Mouse (Mus musculus) C2C12 (cell line): ENCODE measurements around the gene Ttc8. TPM values are rescaled to one million over a fixed set of nuclear protein-coding genes. Genes with fewer than 3 reads are reported as not detected.
A peak's percentile ranks its signal among the peaks of the same experiment; 100 is the strongest.

Source experiments
- H3K27me3 ChIP-seq: one replicate; pipeline ENCODE4 v1.6.1; 2011; ENCODE audit not compliant: control insufficient read depth, insufficient read depth, insufficient read length
- H3K36me3 ChIP-seq: one replicate; pipeline ENCODE4 v1.6.1; 2011; ENCODE audit not compliant: control insufficient read depth, insufficient read depth
- H3K4me3 ChIP-seq: one replicate; pipeline ENCODE4 v1.5.1; 2011; ENCODE audit warnings: mild to moderate bottlenecking, control low read depth; ENCODE audit not compliant: poor library complexity, insufficient read depth, severe bottlenecking
- H3K79me2 ChIP-seq: one replicate; pipeline ENCODE4 v1.6.1; 2011; ENCODE audit not compliant: control insufficient read depth, insufficient read depth
- H3K79me3 ChIP-seq: one replicate; pipeline ENCODE4 v1.6.1; 2011; ENCODE audit warnings: low read depth, control low read depth
- H3ac ChIP-seq: one replicate; pipeline ENCODE3; 2011; ENCODE audit warnings: low read depth; ENCODE audit not compliant: control insufficient read depth, insufficient read length
- CEBPB ChIP-seq: IDR thresholded peaks from one replicate; pipeline ENCODE4 v1.6.1; 2011; ENCODE audit warnings: low read depth, mild to moderate bottlenecking, control low read depth, moderate library complexity
- CTCF ChIP-seq: IDR thresholded peaks from one replicate; pipeline ENCODE4 v1.5.1; 2011; ENCODE audit not compliant: control insufficient read depth, insufficient read depth, insufficient read length
- FOSL1 ChIP-seq: IDR thresholded peaks from one replicate; pipeline ENCODE4 v1.8.0; 2011; ENCODE audit warnings: mild to moderate bottlenecking, low read length; ENCODE audit not compliant: poor library complexity, insufficient read depth, severe bottlenecking
- MAX ChIP-seq: IDR thresholded peaks from one replicate; pipeline ENCODE4 v1.6.1; 2011; ENCODE audit warnings: mild to moderate bottlenecking, control low read depth
- MYOD1 ChIP-seq: IDR thresholded peaks from one replicate; pipeline ENCODE4 v1.6.1; 2011; ENCODE audit warnings: low read depth; ENCODE audit not compliant: control insufficient read depth, insufficient read length
- MYOG ChIP-seq: IDR thresholded peaks from one replicate; pipeline ENCODE4 v1.6.1; 2011; ENCODE audit not compliant: control insufficient read depth, insufficient read length; ENCODE audit errors: extremely low read depth
- USF1 ChIP-seq: IDR thresholded peaks from one replicate; pipeline ENCODE4 v1.6.1; 2011; ENCODE audit warnings: low read depth, mild to moderate bottlenecking, control low read depth, moderate library complexity
- polyA plus RNA-seq: library from polyadenylated mRNA; unstranded; fragments of >200 nt; fragmentation: generic; extraction: Trizol; gene quantifications from one replicate; pipeline ENCODE4 v1.2.1, GENCODE M21; 2012; ENCODE audit warnings: missing spikeins

The Ttc8 gene
- polyA plus RNA-seq, 1 experiment: 10.0 TPM

GRCm38 (mm10) chr12:98996581-98996988 lies 76.2 kb downstream of the Ttc8 start:
- Histone ChIP-seq H3K4me3 (no peak overlapping the region), H3ac (peak overlapping the region; percentile 14), H3K79me2 (no peaks in the 10 kb centered on the region), H3K36me3 (no peaks in the 10 kb centered on the region), H3K79me3 (no peaks in the 10 kb centered on the region), H3K27me3 (no peaks in the 10 kb centered on the region)
- TF ChIP-seq FOSL1: no peak
- TF ChIP-seq CTCF: no peak
- TF ChIP-seq MYOG: no peak
- TF ChIP-seq USF1: no peak
- no peak for TF ChIP-seq MYOD1
- TF ChIP-seq CEBPB: no peak
- no peak for TF ChIP-seq MAX

- Histone ChIP-seq H3K79me2 (no peaks in the 10 kb centered on the region), H3ac (no peak overlapping the region), H3K4me3 (no peak overlapping the region), H3K27me3 (no peaks in the 10 kb centered on the region), H3K79me3 (no peaks in the 10 kb centered on the region), H3K36me3 (no peaks in the 10 kb centered on the region)
- no peak for TF ChIP-seq MAX
- TF ChIP-seq CTCF: no peak
- no peak for TF ChIP-seq MYOD1
- no peak for TF ChIP-seq CEBPB
- TF ChIP-seq USF1: no peak
- no peak for TF ChIP-seq MYOG
- TF ChIP-seq FOSL1: no peak
Observed at GRCm38 (mm10) chr12:98997046-98997445, 76.7 kb downstream of the Ttc8 start.

- Histone ChIP-seq H3K36me3 (no peaks in the 10 kb centered on the region), H3K27me3 (no peaks in the 10 kb centered on the region), H3ac (no peak overlapping the region), H3K79me2 (no peaks in the 10 kb centered on the region), H3K4me3 (no peak overlapping the region), H3K79me3 (no peaks in the 10 kb centered on the region)
- TF ChIP-seq MYOD1: no peak
- no peak for TF ChIP-seq USF1
- TF ChIP-seq CTCF: no peak
- TF ChIP-seq FOSL1: no peak
- no peak for TF ChIP-seq MAX
Observed at GRCm38 (mm10) chr12:98998662-98999428, 78.5 kb downstream of the Ttc8 start.

DNA sequence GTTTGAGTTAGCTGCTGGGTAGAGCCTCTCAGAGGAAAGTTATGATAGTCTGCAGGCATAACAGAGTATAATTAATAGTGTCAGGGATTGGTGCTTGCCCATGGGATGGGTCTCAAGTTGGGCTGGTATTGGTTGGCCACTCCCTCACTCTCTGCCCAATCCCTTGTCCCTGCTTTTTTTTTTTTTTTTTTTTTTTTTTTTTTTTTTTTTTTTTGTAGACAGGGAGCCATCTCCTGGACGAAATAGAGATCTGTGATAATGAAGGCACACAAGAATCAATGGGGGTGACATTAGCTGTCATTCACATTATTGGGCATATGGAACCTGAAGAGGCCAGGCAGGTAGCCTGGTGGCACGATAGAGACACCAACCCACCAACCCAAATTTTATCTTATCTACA lies 79.9 kb downstream of the Ttc8 start:
- H3K79me3 ChIP-seq: no peaks in the 10 kb centered on the region
- H3K4me3 ChIP-seq: no peak overlapping the region
- no peak for TF ChIP-seq CEBPB
- no peak for TF ChIP-seq MYOD1
- TF ChIP-seq MYOG: no peak
- TF ChIP-seq USF1: no peak
- TF ChIP-seq MAX: no peak
- no peak for TF ChIP-seq CTCF
- TF ChIP-seq FOSL1: no peak
- no peaks in the 10 kb centered on the region for H3K36me3 ChIP-seq
- no peaks in the 10 kb centered on the region for H3K79me2 ChIP-seq
- no peaks in the 10 kb centered on the region for H3K27me3 ChIP-seq
- H3ac ChIP-seq: no peak overlapping the region

DNA sequence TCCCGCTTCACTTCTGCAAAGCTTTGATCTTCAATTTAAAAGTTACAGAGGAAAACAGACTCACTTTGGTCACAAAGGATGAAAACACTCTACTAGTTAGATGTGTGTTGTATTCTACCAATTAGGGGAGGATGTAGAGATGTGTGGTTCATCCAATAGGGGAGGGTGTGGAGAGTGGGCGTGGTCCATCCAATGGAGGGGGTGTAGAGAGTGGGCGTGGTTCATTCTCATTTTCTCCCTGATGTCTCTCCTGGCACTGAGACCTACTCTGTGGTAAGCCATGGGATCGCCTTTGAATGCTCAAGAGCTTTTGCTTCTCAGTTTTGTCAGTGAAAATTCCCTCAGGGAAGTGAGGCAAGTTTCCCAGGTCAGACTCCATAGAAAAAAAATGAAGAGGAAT lies 82.7 kb downstream of the Ttc8 start:
- no peaks in the 10 kb centered on the region for H3K79me3 ChIP-seq
- TF ChIP-seq USF1: no peak
- TF ChIP-seq MAX: no peak
- no peak for TF ChIP-seq MYOD1
- no peak for TF ChIP-seq MYOG
- TF ChIP-seq CEBPB: no peak
- H3K36me3 ChIP-seq: no peaks in the 10 kb centered on the region
- H3K27me3 ChIP-seq: no peaks in the 10 kb centered on the region
- no peak overlapping the region for H3K4me3 ChIP-seq
- no peaks in the 10 kb centered on the region for H3K79me2 ChIP-seq
- no peak overlapping the region for H3ac ChIP-seq

GRCm38 (mm10) chr12:99004752-99005151 lies 84.4 kb downstream of the Ttc8 start:
- Histone ChIP-seq H3K36me3 (no peaks in the 10 kb centered on the region), H3K27me3 (no peaks in the 10 kb centered on the region), H3K79me2 (no peaks in the 10 kb centered on the region), H3K4me3 (no peak overlapping the region), H3ac (no peak overlapping the region), H3K79me3 (no peaks in the 10 kb centered on the region)
- TF ChIP-seq MYOD1 (no peak), CTCF (no peak), MYOG (no peak), CEBPB (peak; percentile 48)
